Mouse (Mus musculus) olfactory bulb, adult 2 months (tissue): ENCODE results near the gene Kirrel3. TPM values are rescaled to one million over a fixed set of nuclear protein-coding genes. Genes with fewer than 3 reads are reported as not detected.

Experiments used
- H3K27ac ChIP-seq: fragments of 200-500 bp; 2 replicates; pipeline ENCODE4 v1.5.1; 2012; ENCODE audit warnings: low read depth, low read length; ENCODE audit not compliant: insufficient read depth
- H3K4me1 ChIP-seq: fragments of 200-500 bp; 2 replicates; pipeline ENCODE4 v1.6.1; 2012; ENCODE audit warnings: low read length; ENCODE audit not compliant: control insufficient read depth, insufficient read depth
- H3K4me3 ChIP-seq: fragments of 200-500 bp; 2 replicates; pipeline ENCODE4 v1.5.1; 2012; ENCODE audit warnings: mild to moderate bottlenecking, low read depth, low read length, moderate library complexity; ENCODE audit not compliant: insufficient read depth
- CTCF ChIP-seq: fragments of 200-500 bp; IDR thresholded peaks from 2 replicates; pipeline ENCODE4 v1.5.1; 2012; ENCODE audit warnings: low read depth, mild to moderate bottlenecking, low read length, moderate library complexity; ENCODE audit not compliant: insufficient read depth
- POLR2A ChIP-seq: fragments of 200-500 bp; IDR thresholded peaks from 2 replicates; pipeline ENCODE4 v1.6.1; 2012; ENCODE audit warnings: mild to moderate bottlenecking, low read depth, low read length, moderate library complexity; ENCODE audit not compliant: insufficient read depth
- WGBS: fragments of 180-500 bp; shearing (Covaris S2); methylation state at CpG from one replicate; pipeline ENCODE4 v1.1.7; 2018; 5-methylcytosine and 5-hydroxymethylcytosine counted together
- polyA plus RNA-seq: library from polyadenylated mRNA; stranded (reverse); fragments of >200 nt; gene quantifications from 2 replicates; pipeline ENCODE4 v1.2.4, GENCODE M21; 2012; ENCODE audit warnings: low replicate concordance; ENCODE audit not compliant: missing spikeins, insufficient read depth, insufficient read length

Gene Kirrel3
- polyA plus RNA-seq, 1 experiment: not detected

- H3K4me3 ChIP-seq: no peak overlapping the region
- TF ChIP-seq CTCF: no peak
- TF ChIP-seq POLR2A: no peak
- WGBS: 87% methylated on average over 3 of the region's 3 CpGs
- no peak overlapping the region for H3K27ac ChIP-seq
- no peaks in the 10 kb centered on the region for H3K4me1 ChIP-seq
These were observed 255.1 kb downstream of the Kirrel3 start for GRCm38 (mm10) chr9:34740814-34741213.

- Histone ChIP-seq H3K27ac (no peak overlapping the region), H3K4me1 (peaks cover 10% of the 10 kb centered on the region), H3K4me3 (no peak overlapping the region)
- WGBS: 62% methylated on average over 2 of the region's 2 CpGs
- TF ChIP-seq CTCF: no peak
- no peak for TF ChIP-seq POLR2A
These were observed 262.3 kb downstream of the Kirrel3 start for GRCm38 (mm10) chr9:34748003-34748402.

- WGBS: 86% methylated on average over 7 of the region's 7 CpGs
- TF ChIP-seq POLR2A (no peak), CTCF (no peak)
- Histone ChIP-seq H3K4me3 (no peak overlapping the region), H3K4me1 (peaks cover 10% of the 10 kb centered on the region), H3K27ac (no peak overlapping the region)
These were observed 263.5 kb downstream of the Kirrel3 start for GRCm38 (mm10) chr9:34749161-34749560.

GRCm38 (mm10) chr9:34749877-34750276 lies 264.2 kb downstream of the Kirrel3 start:
- Histone ChIP-seq H3K27ac (no peak overlapping the region), H3K4me1 (peaks cover 13% of the 10 kb centered on the region), H3K4me3 (no peak overlapping the region)
- TF ChIP-seq POLR2A: no peak
- WGBS: 40% methylated on average over 4 of the region's 4 CpGs

- Histone ChIP-seq H3K4me1 (peaks cover 13% of the 10 kb centered on the region), H3K4me3 (no peak overlapping the region), H3K27ac (no peak overlapping the region)
- TF ChIP-seq POLR2A: no peak
- TF ChIP-seq CTCF: no peak
- 78% methylated on average over 2 of the region's 2 CpGs for WGBS
These were observed 265.2 kb downstream of the Kirrel3 start for GRCm38 (mm10) chr9:34750887-34751286.

- H3K27ac ChIP-seq: no peak overlapping the region
- TF ChIP-seq POLR2A (no peak), CTCF (no peak)
- H3K4me1 ChIP-seq: peaks cover 13% of the 10 kb centered on the region
- 84% methylated on average over 5 of the region's 5 CpGs for WGBS
- no peak overlapping the region for H3K4me3 ChIP-seq
These were observed 266.5 kb downstream of the Kirrel3 start for GRCm38 (mm10) chr9:34752076-34752800.

GRCm38 (mm10) chr9:34752801-34753170 lies 267.1 kb downstream of the Kirrel3 start:
- 37% methylated on average over 4 of the region's 4 CpGs for WGBS

GRCm38 (mm10) chr9:34753891-34754290 lies 268.2 kb downstream of the Kirrel3 start:
- Histone ChIP-seq H3K27ac (no peak overlapping the region), H3K4me3 (no peak overlapping the region), H3K4me1 (peaks cover 13% of the 10 kb centered on the region)
- TF ChIP-seq POLR2A: no peak
- no peak for TF ChIP-seq CTCF
- 67% methylated on average over 5 of the region's 5 CpGs for WGBS

More at GRCm38 (mm10) chr9:34752801-34753170, 267.1 kb downstream of the Kirrel3 start:
- Histone ChIP-seq H3K4me1 (peaks cover 13% of the 10 kb centered on the region), H3K4me3 (no peak overlapping the region), H3K27ac (no peak overlapping the region)
- no peak for TF ChIP-seq POLR2A
- TF ChIP-seq CTCF: no peak

- TF ChIP-seq POLR2A (no peak), CTCF (no peak)
- Histone ChIP-seq H3K27ac (no peak overlapping the region), H3K4me1 (peaks cover 13% of the 10 kb centered on the region), H3K4me3 (no peak overlapping the region)
- 78% methylated on average over 6 of the region's 6 CpGs for WGBS
These were observed 268.9 kb downstream of the Kirrel3 start for GRCm38 (mm10) chr9:34754523-34755097.

GRCm38 (mm10) chr9:34756055-34756454 lies 270.4 kb downstream of the Kirrel3 start:
- Histone ChIP-seq H3K4me1 (peaks cover 8% of the 10 kb centered on the region; the same call in 1 of the 2 replicates), H3K4me3 (no peak overlapping the region), H3K27ac (no peak overlapping the region)
- TF ChIP-seq CTCF (no peak), POLR2A (no peak)
- WGBS: 85% methylated on average over 7 of the region's 7 CpGs
